Mouse (Mus musculus) embryonic facial prominence, embryonic 15.5 days (tissue): ENCODE data around the gene Stx17. TPM values are rescaled to one million over a fixed set of nuclear protein-coding genes. Genes with fewer than 3 reads are reported as not detected.
A peak's percentile ranks its signal among the peaks of the same experiment; 100 is the strongest.

Experiments used
- ATAC-seq: fragments of 200-750 bp; cut with Nextera tagmentation; 2 replicates; pipeline ENCODE4 v1.8.0; 2017; ENCODE audit warnings: low read depth, moderate TSS enrichment; ENCODE audit not compliant: insufficient number of reproducible peaks, low FRiP score, low TSS enrichment
- H3K27ac ChIP-seq: fragments of 300-500 bp; sonication (generic); replicated peaks from 2 replicates; pipeline ENCODE4 v1.5.1; 2015; ENCODE audit warnings: mild to moderate bottlenecking, inconsistent platforms
- H3K27me3 ChIP-seq: fragments of 300-500 bp; sonication (generic); 2 replicates; pipeline ENCODE4 v1.6.1; 2015; ENCODE audit warnings: inconsistent platforms
- H3K36me3 ChIP-seq: fragments of 300-500 bp; sonication (generic); 2 replicates; pipeline ENCODE4 v1.6.1; 2015; ENCODE audit warnings: mild to moderate bottlenecking, inconsistent platforms
- H3K4me1 ChIP-seq: fragments of 300-500 bp; sonication (generic); 2 replicates; pipeline ENCODE4 v1.6.1; 2015; ENCODE audit warnings: inconsistent platforms
- H3K4me2 ChIP-seq: fragments of 300-500 bp; sonication (generic); replicated peaks from 2 replicates; pipeline ENCODE4 v1.6.1; 2015; ENCODE audit warnings: mild to moderate bottlenecking, inconsistent platforms
- H3K4me3 ChIP-seq: fragments of 300-500 bp; sonication (generic); replicated peaks from 2 replicates; pipeline ENCODE4 v1.5.1; 2015; ENCODE audit warnings: mild to moderate bottlenecking, inconsistent platforms
- H3K9ac ChIP-seq: fragments of 300-500 bp; sonication (generic); 2 replicates; pipeline ENCODE4 v1.6.1; 2015; ENCODE audit warnings: inconsistent platforms
- H3K9me3 ChIP-seq: fragments of 300-500 bp; sonication (generic); replicated peaks from 2 replicates; pipeline ENCODE4 v1.6.1; 2016; ENCODE audit warnings: inconsistent platforms
- WGBS: fragments of 180-500 bp; shearing (Covaris S2); methylation state at CpG from one replicate; pipeline ENCODE4 v1.1.7; 2015; 5-methylcytosine and 5-hydroxymethylcytosine counted together
- polyA plus RNA-seq: library from polyadenylated mRNA; unstranded; fragments of >200 nt; fragmentation: Nextera tagmentation; extraction: Ambion mirVana; gene quantifications from 2 replicates; pipeline ENCODE4 v1.2.1, GENCODE M21; 2015

Stx17 gene
- polyA plus RNA-seq, 1 experiment from 2014 or later = 35.0 TPM

GRCm38 (mm10) chr4:48107086-48107485 lies 17.6 kb upstream of the Stx17 start:
- no peaks in the 10 kb centered on the region for H3K4me1 ChIP-seq

GRCm38 (mm10) chr4:48108591-48108990 lies 16.1 kb upstream of the Stx17 start:
- Histone ChIP-seq H3K4me1 (no peaks in the 10 kb centered on the region), H3K4me2 (no peak overlapping the region), H3K27me3 (no peaks in the 10 kb centered on the region), H3K4me3 (no peak overlapping the region), H3K36me3 (no peaks in the 10 kb centered on the region), H3K9ac (no peak overlapping the region), H3K27ac (no peak overlapping the region), H3K9me3 (no peaks in the 10 kb centered on the region)
- no peak for ATAC-seq
- 71% methylated on average over 2 of the region's 2 CpGs for WGBS

More at GRCm38 (mm10) chr4:48107086-48107485, 17.6 kb upstream of the Stx17 start:
- Histone ChIP-seq H3K9ac (no peak overlapping the region), H3K27me3 (no peaks in the 10 kb centered on the region), H3K36me3 (no peaks in the 10 kb centered on the region), H3K27ac (no peak overlapping the region), H3K4me2 (no peak overlapping the region), H3K9me3 (no peaks in the 10 kb centered on the region), H3K4me3 (no peak overlapping the region)
- 81% methylated on average over 6 of the region's 6 CpGs for WGBS
- no peak for ATAC-seq

- Histone ChIP-seq H3K9ac (no peak overlapping the region), H3K36me3 (no peaks in the 10 kb centered on the region), H3K9me3 (no peaks in the 10 kb centered on the region), H3K4me3 (no peak overlapping the region), H3K4me2 (no peak overlapping the region), H3K27me3 (no peaks in the 10 kb centered on the region), H3K27ac (no peak overlapping the region), H3K4me1 (no peaks in the 10 kb centered on the region)
- 43% methylated on average over 3 of the region's 3 CpGs for WGBS
- ATAC-seq = no peak
Observed at GRCm38 (mm10) chr4:48110331-48110730, 14.4 kb upstream of the Stx17 start.

GRCm38 (mm10) chr4:48116191-48116590 lies 8.5 kb upstream of the Stx17 start:
- H3K9ac ChIP-seq = no peak overlapping the region
- H3K9me3 ChIP-seq = no peaks in the 10 kb centered on the region
- H3K27me3 ChIP-seq = no peaks in the 10 kb centered on the region
- no peak overlapping the region for H3K27ac ChIP-seq
- 63% methylated on average over 4 of the region's 4 CpGs for WGBS
- no peak overlapping the region for H3K4me2 ChIP-seq
- no peak overlapping the region for H3K4me3 ChIP-seq
- H3K36me3 ChIP-seq = no peaks in the 10 kb centered on the region
- no peak for ATAC-seq
- H3K4me1 ChIP-seq = no peaks in the 10 kb centered on the region

- ATAC-seq = peak; percentile 85
- Histone ChIP-seq H3K27me3 (no peaks in the 10 kb centered on the region), H3K36me3 (no peaks in the 10 kb centered on the region), H3K27ac (no peak overlapping the region), H3K4me1 (no peaks in the 10 kb centered on the region), H3K4me2 (peak overlapping the region; percentile 65), H3K9me3 (no peaks in the 10 kb centered on the region), H3K9ac (no peak overlapping the region; the same call in 1 of the 2 replicates), H3K4me3 (peak overlapping the region; percentile 87)
- WGBS = 4% methylated on average over 9 of the region's 9 CpGs
Observed at GRCm38 (mm10) chr4:48124416-48124772, 321 bp upstream of the Stx17 start.

GRCm38 (mm10) chr4:48130314-48130713 lies 5.6 kb downstream of the Stx17 start:
- H3K4me2 ChIP-seq = no peak overlapping the region
- no peaks in the 10 kb centered on the region for H3K4me1 ChIP-seq
- H3K36me3 ChIP-seq = peaks cover 26% of the 10 kb centered on the region
- 82% methylated on average over 6 of the region's 6 CpGs for WGBS
- H3K27me3 ChIP-seq = no peaks in the 10 kb centered on the region
- H3K27ac ChIP-seq = no peak overlapping the region
- H3K9ac ChIP-seq = no peak overlapping the region
- no peak for ATAC-seq
- no peak overlapping the region for H3K4me3 ChIP-seq
- no peaks in the 10 kb centered on the region for H3K9me3 ChIP-seq

GRCm38 (mm10) chr4:48131606-48132005 lies 6.9 kb downstream of the Stx17 start:
- no peak for ATAC-seq
- no peak overlapping the region for H3K4me2 ChIP-seq
- no peaks in the 10 kb centered on the region for H3K9me3 ChIP-seq
- H3K4me1 ChIP-seq = no peaks in the 10 kb centered on the region
- H3K27ac ChIP-seq = no peak overlapping the region
- H3K4me3 ChIP-seq = no peak overlapping the region
- peaks cover 27% of the 10 kb centered on the region for H3K36me3 ChIP-seq
- WGBS = 95% methylated on average over 9 of the region's 9 CpGs
- H3K27me3 ChIP-seq = no peaks in the 10 kb centered on the region
- no peak overlapping the region for H3K9ac ChIP-seq

- Histone ChIP-seq H3K27me3 (no peaks in the 10 kb centered on the region), H3K4me3 (no peak overlapping the region), H3K9me3 (no peaks in the 10 kb centered on the region), H3K4me2 (no peak overlapping the region), H3K27ac (no peak overlapping the region), H3K36me3 (peaks cover 34% of the 10 kb centered on the region), H3K4me1 (no peaks in the 10 kb centered on the region), H3K9ac (no peak overlapping the region)
- no peak for ATAC-seq
- WGBS = 67% methylated on average over 3 of the region's 3 CpGs
Observed at GRCm38 (mm10) chr4:48132721-48133120, 8.0 kb downstream of the Stx17 start.

- WGBS = 87% methylated on average over 2 of the region's 2 CpGs
- Histone ChIP-seq H3K36me3 (peaks cover 11% of the 10 kb centered on the region; the same call in 1 of the 2 replicates), H3K9ac (no peak overlapping the region), H3K4me2 (no peak overlapping the region), H3K4me3 (no peak overlapping the region), H3K27ac (no peak overlapping the region), H3K9me3 (no peaks in the 10 kb centered on the region), H3K27me3 (no peaks in the 10 kb centered on the region), H3K4me1 (no peaks in the 10 kb centered on the region)
- no peak for ATAC-seq
Observed at GRCm38 (mm10) chr4:48149492-48149891, 24.8 kb downstream of the Stx17 start.

GRCm38 (mm10) chr4:48153229-48153628 lies 28.5 kb downstream of the Stx17 start:
- 91% methylated on average over 5 of the region's 5 CpGs for WGBS

GRCm38 (mm10) chr4:48155864-48156263 lies 31.1 kb downstream of the Stx17 start:
- H3K4me2 ChIP-seq = no peak overlapping the region
- no peak overlapping the region for H3K9ac ChIP-seq
- no peak overlapping the region for H3K4me3 ChIP-seq
- no peak for ATAC-seq
- H3K4me1 ChIP-seq = no peaks in the 10 kb centered on the region
- H3K9me3 ChIP-seq = no peaks in the 10 kb centered on the region
- no peak overlapping the region for H3K27ac ChIP-seq
- WGBS = 69% methylated on average over 1 of the region's 1 CpGs
- no peaks in the 10 kb centered on the region for H3K27me3 ChIP-seq
- H3K36me3 ChIP-seq = peaks cover 8% of the 10 kb centered on the region; the same call in 1 of the 2 replicates

More at GRCm38 (mm10) chr4:48153229-48153628, 28.5 kb downstream of the Stx17 start:
- H3K9me3 ChIP-seq = no peaks in the 10 kb centered on the region
- H3K36me3 ChIP-seq = peaks cover 11% of the 10 kb centered on the region; the same call in 1 of the 2 replicates
- no peak overlapping the region for H3K27ac ChIP-seq
- H3K4me1 ChIP-seq = no peaks in the 10 kb centered on the region
- no peaks in the 10 kb centered on the region for H3K27me3 ChIP-seq
- H3K4me3 ChIP-seq = no peak overlapping the region
- no peak overlapping the region for H3K4me2 ChIP-seq
- ATAC-seq = no peak
- H3K9ac ChIP-seq = no peak overlapping the region

GRCm38 (mm10) chr4:48160386-48160785 lies 35.7 kb downstream of the Stx17 start:
- ATAC-seq = no peak
- H3K9ac ChIP-seq = no peak overlapping the region

More at GRCm38 (mm10) chr4:48160386-48160785, 35.7 kb downstream of the Stx17 start:
- peaks cover 18% of the 10 kb centered on the region for H3K36me3 ChIP-seq
- H3K27me3 ChIP-seq = no peaks in the 10 kb centered on the region
- no peaks in the 10 kb centered on the region for H3K9me3 ChIP-seq
- no peak overlapping the region for H3K27ac ChIP-seq
- no peak overlapping the region for H3K4me3 ChIP-seq
- no peaks in the 10 kb centered on the region for H3K4me1 ChIP-seq
- H3K4me2 ChIP-seq = no peak overlapping the region
- 83% methylated on average over 4 of the region's 4 CpGs for WGBS
